Mouse (Mus musculus): ENCODE results near the gene Meiob.

Gene Meiob

GRCm38 (mm10) chr17:24821351-24822280 lies 17.5 kb downstream of the Meiob start:
- no peak for DNase-seq (ENCODE audit: low spot score in 2 of 2)

- DNase-seq (ENCODE audit: low spot score in 2 of 2) = peak; percentile 61 to 69
Measured at GRCm38 (mm10) chr17:24839842-24840241, 35.8 kb downstream of the Meiob start, which contains the start of gene Hagh. Gene Hagh, plus strand, starts transcription at chr17:24840143.

- no peak for DNase-seq (ENCODE audit: low spot score in 2 of 2)
Measured at GRCm38 (mm10) chr17:24840341-24840740, 36.3 kb downstream of the Meiob start.

- no peak for DNase-seq (ENCODE audit: low spot score in 2 of 2)
Measured at GRCm38 (mm10) chr17:24841133-24841532, 37.0 kb downstream of the Meiob start.

- DNase-seq (ENCODE audit: low spot score in 2 of 2) = no peak
Measured at GRCm38 (mm10) chr17:24842631-24843030, 38.5 kb downstream of the Meiob start.

GRCm38 (mm10) chr17:24844525-24844924 lies 40.4 kb downstream of the Meiob start:
- DNase-seq (ENCODE audit: low spot score in 2 of 2) = no peak

- DNase-seq (ENCODE audit: low spot score in 2 of 2) = no peak
Measured at GRCm38 (mm10) chr17:24847386-24847785, 43.3 kb downstream of the Meiob start.

- no peak for DNase-seq (ENCODE audit: low spot score in 2 of 2)
Measured at GRCm38 (mm10) chr17:24848600-24849031, 44.5 kb downstream of the Meiob start.

GRCm38 (mm10) chr17:24849733-24850064 lies 45.6 kb downstream of the Meiob start:
- DNase-seq (ENCODE audit: low spot score in 2 of 2) = no peak

GRCm38 (mm10) chr17:24850065-24850772 lies 46.1 kb downstream of the Meiob start, which contains the start of gene Fahd1:
Gene Fahd1, minus strand, starts transcription at chr17:24850364.
- DNase-seq (ENCODE audit: low spot score in 2 of 2) = peak; percentile 95 to 96

- DNase-seq (ENCODE audit: low spot score in 2 of 2) = no peak
Measured at GRCm38 (mm10) chr17:24850773-24851127, 46.7 kb downstream of the Meiob start.

GRCm38 (mm10) chr17:24851381-24852125 lies 47.5 kb downstream of the Meiob start:
- no peak for DNase-seq (ENCODE audit: low spot score in 2 of 2)

- DNase-seq (ENCODE audit: low spot score in 2 of 2) = no peak
Measured at GRCm38 (mm10) chr17:24855838-24856464, 51.9 kb downstream of the Meiob start.

GRCm38 (mm10) chr17:24856589-24856988 lies 52.5 kb downstream of the Meiob start:
- DNase-seq (ENCODE audit: low spot score in 2 of 2) = no peak

- DNase-seq (ENCODE audit: low spot score in 2 of 2) = no peak
Measured at GRCm38 (mm10) chr17:24857831-24858470, 53.9 kb downstream of the Meiob start.

GRCm38 (mm10) chr17:24858967-24859366 lies 54.9 kb downstream of the Meiob start:
- DNase-seq (ENCODE audit: low spot score in 2 of 2) = no peak

- no peak for DNase-seq (ENCODE audit: low spot score in 2 of 2)
Measured at GRCm38 (mm10) chr17:24860076-24860475, 56.0 kb downstream of the Meiob start.

- DNase-seq (ENCODE audit: low spot score in 2 of 2) = no peak
Measured at GRCm38 (mm10) chr17:24861785-24862184, 57.7 kb downstream of the Meiob start.

- DNase-seq (ENCODE audit: low spot score in 2 of 2) = no peak
Measured at GRCm38 (mm10) chr17:24865776-24866175, 61.7 kb downstream of the Meiob start, which contains the start of gene Igfals. Gene Igfals, plus strand, starts transcription at chr17:24865997.

GRCm38 (mm10) chr17:24867914-24868313 lies 63.8 kb downstream of the Meiob start:
- DNase-seq (ENCODE audit: low spot score in 2 of 2) = no peak
